ENCODE assay signal across 11 mouse cellular contexts in the genomic region with DNA sequence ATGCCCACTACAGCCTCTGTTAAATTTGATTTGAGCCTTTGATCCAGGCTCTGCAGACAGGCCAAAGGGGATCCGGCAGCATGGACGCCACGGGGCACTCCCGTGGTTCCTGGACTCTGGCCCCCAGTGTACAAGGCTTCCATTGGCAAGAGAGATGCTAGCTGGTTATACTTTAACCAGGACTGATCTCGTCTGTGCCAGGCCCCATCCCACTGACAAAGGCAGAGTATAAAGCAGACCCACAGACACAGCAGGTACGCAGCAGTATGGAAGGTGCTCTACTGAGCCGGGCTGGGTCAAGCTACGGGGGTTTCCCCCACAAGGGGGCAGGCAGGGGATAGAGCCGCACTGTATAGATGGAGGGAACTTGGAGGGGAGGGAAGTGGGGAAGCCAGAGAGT. TPM values are rescaled to one million over a fixed set of nuclear protein-coding genes. Genes with fewer than 3 reads are reported as not detected.
A peak's percentile ranks its signal among the peaks of the same experiment; 100 is the strongest.
DNase-seq lines count a peak whose midpoint lies in the region; ATAC-seq and TF ChIP-seq lines count a peak whose summit lies in the region.
"Had no signal": no experiment of that assay in that cellular context is flagged by ENCODE, and none has a peak within 500 bp of the region (broad histone marks: within the 10 kb centered on the region; RNA-seq: fewer than 3 reads in every experiment).

No protein-coding gene starts in this region.

- no peaks in the 10 kb centered on the region for H3K36me3 ChIP-seq in hindbrain, embryonic 10.5 days
- no peaks in the 10 kb centered on the region for H3K36me3 ChIP-seq in hindbrain, embryonic 11.5 days (ENCODE audit: control insufficient read depth, insufficient read depth, low read length)
- peaks cover 9% of the 10 kb centered on the region for H3K36me3 ChIP-seq in small intestine, adult 2 months (ENCODE audit: control insufficient read depth, insufficient read depth, low read length)

- peaks cover 24% of the 10 kb centered on the region; the same call in 1 of the 2 replicates for H3K27me3 ChIP-seq in hindbrain, embryonic 10.5 days (ENCODE audit: insufficient read depth, poor library complexity, severe bottlenecking)
- no peaks in the 10 kb centered on the region; the same call in 1 of the 2 replicates for H3K27me3 ChIP-seq in hindbrain, embryonic 11.5 days (ENCODE audit: control insufficient read depth, insufficient read depth, low read length)
- H3K27me3 ChIP-seq in small intestine, adult 2 months (ENCODE audit: control insufficient read depth, insufficient read depth, low read length) = no peaks in the 10 kb centered on the region

- no peak overlapping the region for H3K9ac ChIP-seq in hindbrain, embryonic 11.5 days (ENCODE audit: low read depth, low read length)

- WGBS in hindbrain, embryonic 10.5 days = 43% methylated on average over 9 of the region's 9 CpGs
- WGBS in hindbrain, embryonic 11.5 days = 32% methylated on average over 9 of the region's 9 CpGs
- WGBS in bone marrow, adult 2 months = 30% methylated on average over 9 of the region's 9 CpGs
- 19% methylated on average over 9 of the region's 9 CpGs for WGBS in small intestine, adult 2 months

- peak overlapping the region; percentile 62 for H3K27ac ChIP-seq in hindbrain, embryonic 10.5 days
- no peak overlapping the region for H3K27ac ChIP-seq in hindbrain, embryonic 11.5 days (ENCODE audit: low read depth, low read length)
- peak overlapping the region; percentile 32; the same call in 1 of the 2 replicates for H3K27ac ChIP-seq in bone marrow, adult 2 months (ENCODE audit: control insufficient read depth, insufficient read depth, low read depth, low read length, poor library complexity)
- H3K27ac ChIP-seq in small intestine, adult 2 months (ENCODE audit: insufficient read depth, low read depth, low read length) = peak overlapping the region; percentile 91

- TF ChIP-seq CTCF in bone marrow, adult 2 months (IDR thresholded peaks at IDR 0.05; ENCODE audit: control insufficient read depth, insufficient read depth, low read length) = peak; percentile 18; the same call in 1 of the 2 replicates
- TF ChIP-seq CTCF in small intestine, adult 2 months (IDR thresholded peaks at IDR 0.05; ENCODE audit: extremely low read depth, insufficient read length, insufficient replicate concordance, low read depth, low read length) = 0 out of 2 replicates have a peak, but pooled peaks have one; percentile 19

- H3K4me1 ChIP-seq in hindbrain, embryonic 10.5 days (replicated peaks) = peaks cover 14% of the 10 kb centered on the region
- H3K4me1 ChIP-seq in hindbrain, embryonic 11.5 days (replicated peaks; ENCODE audit: control insufficient read depth, insufficient read depth, low read length) = no peaks in the 10 kb centered on the region
- no peaks in the 10 kb centered on the region for H3K4me1 ChIP-seq in bone marrow, adult 2 months (ENCODE audit: control insufficient read depth, insufficient read depth, low read length)
- peaks cover 32% of the 10 kb centered on the region for H3K4me1 ChIP-seq in small intestine, adult 2 months (ENCODE audit: control insufficient read depth, insufficient read depth, insufficient read length, low read length)

- H3K9me3 ChIP-seq in hindbrain, embryonic 10.5 days = no peaks in the 10 kb centered on the region
- no peaks in the 10 kb centered on the region for H3K9me3 ChIP-seq in hindbrain, embryonic 11.5 days (ENCODE audit: control insufficient read depth, low read length)

- peak overlapping the region; percentile 28 for H3K4me3 ChIP-seq in hindbrain, embryonic 10.5 days
- H3K4me3 ChIP-seq in hindbrain, embryonic 11.5 days (ENCODE audit: low read depth, low read length) = no peak overlapping the region
- H3K4me3 ChIP-seq in bone marrow, adult 2 months (replicated peaks; ENCODE audit: control insufficient read depth, low read depth, low read length) = peak overlapping the region; percentile 49
- peak overlapping the region; percentile 75 for H3K4me3 ChIP-seq in small intestine, adult 2 months (ENCODE audit: low read depth, low read length)

- no peak overlapping the region for H3K4me2 ChIP-seq in hindbrain, embryonic 11.5 days (replicated peaks; ENCODE audit: low read depth, low read length)

- DNase-seq in hindbrain, embryonic 10.5 days (ENCODE audit: low spot score) = no peak
- no peak for DNase-seq in hindbrain, embryonic 11.5 days (ENCODE audit: low spot score)
- peak; percentile 89 to 90 for DNase-seq in kidney, adult 8-10 months
- DNase-seq in adrenal gland, postnatal 4 days (ENCODE audit: low spot score in 2 of 2) = no peak
- DNase-seq in right cerebral cortex, postnatal 25 days = no peak
- DNase-seq in frontal cortex, postnatal 10 days (ENCODE audit: low spot score in 2 of 2) = no peak
- DNase-seq: left cerebral cortex, postnatal 4 days had no signal

- TF ChIP-seq POLR2A in bone marrow, adult 2 months (IDR thresholded peaks at IDR 0.05; ENCODE audit: borderline replicate concordance, control insufficient read depth, low read depth, low read length) = no peak
- TF ChIP-seq POLR2A in small intestine, adult 2 months (IDR thresholded peaks at IDR 0.05; ENCODE audit: low read depth, low read length) = peak; percentile 99

- no peak for ATAC-seq in hindbrain, embryonic 11.5 days (ENCODE audit: low FRiP score)

RNA-seq across cellular contexts. Expression of a gene that starts 0.4 kb away (rescaled TPM):
- 4.4 and 6.0 TPM in 2 replicates for polyA plus RNA-seq in hindbrain, embryonic 10.5 days (2016; fragmentation: Nextera tagmentation; extraction: Ambion mirVana)
- polyA plus RNA-seq in hindbrain, embryonic 11.5 days (2014; fragmentation: Nextera tagmentation; extraction: Ambion mirVana) = 1.6 and 2.0 TPM in 2 replicates
- polyA plus RNA-seq in bone marrow, adult 2 months (2011; ENCODE audit: insufficient read depth, insufficient read length, low replicate concordance, missing spikeins) = 14.3 and 16.0 TPM in 2 replicates
- 264 and 580 TPM in 2 replicates for polyA plus RNA-seq in small intestine, adult 2 months (2012; rRNA removed)
- total RNA-seq in adrenal gland, postnatal 4 days (2021) = 10 to 100 TPM; 11.2 to 24.5 TPM
- total RNA-seq: CH12.LX; neutrophil, adult 5-6 weeks had no signal

RNA-seq across cellular contexts. Expression of a gene that starts 23.6 kb away (rescaled TPM):
- polyA plus RNA-seq in hindbrain, embryonic 10.5 days (2016; fragmentation: Nextera tagmentation; extraction: Ambion mirVana) = 7.3 and 9.1 TPM in 2 replicates
- polyA plus RNA-seq in hindbrain, embryonic 11.5 days (2014; fragmentation: Nextera tagmentation; extraction: Ambion mirVana) = 3.6 and 4.5 TPM in 2 replicates
- polyA plus RNA-seq in bone marrow, adult 2 months (2011; ENCODE audit: insufficient read depth, insufficient read length, low replicate concordance, missing spikeins) = 1.6 TPM in 1 of 2 replicates, not detected in the other
- polyA plus RNA-seq in small intestine, adult 2 months (2012; rRNA removed) = 0.30 and 1.3 TPM in 2 replicates
- total RNA-seq in adrenal gland, postnatal 4 days (2021) = 10 to 100 TPM; 15.0 to 17.8 TPM

RNA-seq across cellular contexts. Expression of a gene that starts 28.2 kb away (rescaled TPM):
- 34.8 and 35.3 TPM in 2 replicates for polyA plus RNA-seq in hindbrain, embryonic 10.5 days (2016; fragmentation: Nextera tagmentation; extraction: Ambion mirVana)
- 27.6 and 30.6 TPM in 2 replicates for polyA plus RNA-seq in hindbrain, embryonic 11.5 days (2014; fragmentation: Nextera tagmentation; extraction: Ambion mirVana)
- polyA plus RNA-seq in bone marrow, adult 2 months (2011; ENCODE audit: insufficient read depth, insufficient read length, low replicate concordance, missing spikeins) = 43.3 and 90.9 TPM in 2 replicates
- polyA plus RNA-seq in small intestine, adult 2 months (2012; rRNA removed) = 20.6 and 27.7 TPM in 2 replicates
- 100 to 1,000 TPM; 103 TPM for total RNA-seq in adrenal gland, postnatal 4 days (2021)

RNA-seq across cellular contexts. Expression of a gene that starts 34.6 kb away (rescaled TPM):
- 383 and 460 TPM in 2 replicates for polyA plus RNA-seq in hindbrain, embryonic 10.5 days (2016; fragmentation: Nextera tagmentation; extraction: Ambion mirVana)
- 390 and 392 TPM in 2 replicates for polyA plus RNA-seq in hindbrain, embryonic 11.5 days (2014; fragmentation: Nextera tagmentation; extraction: Ambion mirVana)
- polyA plus RNA-seq in bone marrow, adult 2 months (2011; ENCODE audit: insufficient read depth, insufficient read length, low replicate concordance, missing spikeins) = 21.7 and 30.3 TPM in 2 replicates
- polyA plus RNA-seq in small intestine, adult 2 months (2012; rRNA removed) = 47.8 and 81.3 TPM in 2 replicates
- 10 to 100 TPM; 79.4 to 85.0 TPM for total RNA-seq in adrenal gland, postnatal 4 days (2021)

RNA-seq across cellular contexts. Expression of a gene that starts 35.5 kb away (rescaled TPM):
- polyA plus RNA-seq in hindbrain, embryonic 10.5 days (2016; fragmentation: Nextera tagmentation; extraction: Ambion mirVana) = 0.09 TPM in 1 of 2 replicates, not detected in the other
- polyA plus RNA-seq in hindbrain, embryonic 11.5 days (2014; fragmentation: Nextera tagmentation; extraction: Ambion mirVana) = 0.08 TPM in 1 of 2 replicates, not detected in the other
- polyA plus RNA-seq in bone marrow, adult 2 months (2011; ENCODE audit: insufficient read depth, insufficient read length, low replicate concordance, missing spikeins) = not detected in 2 replicates
- not detected in 2 replicates for polyA plus RNA-seq in small intestine, adult 2 months (2012; rRNA removed)
- not detected for total RNA-seq in adrenal gland, postnatal 4 days (2021)
- total RNA-seq: CH12.LX; left cerebral cortex, postnatal 4 days; neutrophil, adult 5-6 weeks had no signal

Comparison
In these comparisons a context has a peak if more than half of its experiments do, and no peak if none do; other contexts are left out.
1. DNase-seq: peak in kidney, adult 8-10 months (2 of 2); none in hindbrain, embryonic 10.5 days (single experiment), hindbrain, embryonic 11.5 days (single experiment), adrenal gland, postnatal 4 days (0 of 2), right cerebral cortex, postnatal 25 days (single experiment) and frontal cortex, postnatal 10 days (0 of 2).
2. RNA of a gene that starts 0.4 kb away (polyA plus RNA-seq): 264 to 580 TPM in small intestine, adult 2 months; 14.3 to 16.0 TPM in bone marrow, adult 2 months, 4.4 to 6.0 TPM in hindbrain, embryonic 10.5 days and 1.6 to 2.0 TPM in hindbrain, embryonic 11.5 days; every median in the first group is over 10 times any median in the second.